Mouse (Mus musculus) stomach, postnatal 0 days (tissue): ENCODE data around the gene Rnf43. TPM values are rescaled to one million over a fixed set of nuclear protein-coding genes. Genes with fewer than 3 reads are reported as not detected.

Source experiments
- ATAC-seq: fragments of 200-750 bp; cut with Nextera tagmentation; 2 replicates; pipeline ENCODE4 v1.8.0; 2017; ENCODE audit not compliant: low FRiP score, low TSS enrichment
- DNase-seq: peaks from one replicate; pipeline ENCODE4 v3.0.0-alpha.2; 2016; ENCODE audit warnings: low spot score
- H3K27ac ChIP-seq: fragments of 300-500 bp; sonication (generic); replicated peaks from 2 replicates; pipeline ENCODE4 v1.5.1; 2014; ENCODE audit warnings: mild to moderate bottlenecking, control low read depth
- H3K27me3 ChIP-seq: fragments of 300-500 bp; sonication (generic); 2 replicates; pipeline ENCODE4 v1.6.1; 2014; ENCODE audit warnings: low read length; ENCODE audit not compliant: control insufficient read depth, insufficient read depth
- H3K36me3 ChIP-seq: fragments of 300-500 bp; sonication (generic); 2 replicates; pipeline ENCODE4 v1.6.1; 2014; ENCODE audit warnings: low read length, mixed read lengths; ENCODE audit not compliant: control insufficient read depth, insufficient read depth
- H3K4me1 ChIP-seq: fragments of 300-500 bp; sonication (generic); replicated peaks from 2 replicates; pipeline ENCODE4 v1.6.1; 2014; ENCODE audit warnings: antibody characterized with exemption; ENCODE audit not compliant: control insufficient read depth, insufficient read depth
- H3K4me2 ChIP-seq: fragments of 300-500 bp; sonication (generic); replicated peaks from 2 replicates; pipeline ENCODE4 v1.6.1; 2014; ENCODE audit warnings: low read depth, mild to moderate bottlenecking, control low read depth, moderate library complexity
- H3K4me3 ChIP-seq: fragments of 300-500 bp; sonication (generic); 2 replicates; pipeline ENCODE4 v1.5.1; 2014; ENCODE audit warnings: low read depth, low read length, control low read depth
- H3K9ac ChIP-seq: fragments of 300-500 bp; sonication (generic); 2 replicates; pipeline ENCODE4 v1.6.1; 2014; ENCODE audit warnings: mild to moderate bottlenecking, low read length, control low read depth, mixed read lengths
- H3K9me3 ChIP-seq: fragments of 300-500 bp; sonication (generic); 2 replicates; pipeline ENCODE4 v1.6.1; 2016; ENCODE audit warnings: low read length; ENCODE audit not compliant: control insufficient read depth
- CTCF ChIP-seq: IDR thresholded peaks from 2 replicates; pipeline ENCODE4 v1.5.1; 2016; ENCODE audit warnings: antibody characterized with exemption, low read depth, mild to moderate bottlenecking, moderate library complexity
- EP300 ChIP-seq: optimal IDR thresholded peaks from 2 replicates; pipeline ENCODE3; 2016; ENCODE audit warnings: antibody characterized with exemption
- WGBS: fragments of 180-500 bp; shearing (Covaris S2); extraction: QIAGEN DNeasy Blood & Tissue Kit; methylation state at CpG from one replicate; pipeline ENCODE4 v1.1.7; 2014; 5-methylcytosine and 5-hydroxymethylcytosine counted together
- polyA plus RNA-seq: library from polyadenylated mRNA; unstranded; fragments of >200 nt; fragmentation: Nextera tagmentation; extraction: Ambion mirVana; gene quantifications from 2 replicates; pipeline ENCODE4 v1.2.1, GENCODE M21; 2015

The Rnf43 gene
- polyA plus RNA-seq, 1 experiment from 2014 or later = 6.6 TPM

GRCm38 (mm10) chr11:87720324-87720723, 57.8 kb downstream of the Rnf43 start:
- 41% methylated on average over 9 of the region's 9 CpGs for WGBS

GRCm38 (mm10) chr11:87720839-87721238, 58.3 kb downstream of the Rnf43 start:
- H3K4me2 ChIP-seq = no peak overlapping the region
- H3K27ac ChIP-seq = peak overlapping the region; percentile 56; the same call in 1 of the 2 replicates

More at GRCm38 (mm10) chr11:87720324-87720723, 57.8 kb downstream of the Rnf43 start:
- Histone ChIP-seq H3K4me1 (no peaks in the 10 kb centered on the region), H3K4me3 (no peak overlapping the region), H3K9ac (no peak overlapping the region), H3K4me2 (no peak overlapping the region), H3K27ac (peak overlapping the region; percentile 56; the same call in 1 of the 2 replicates), H3K27me3 (no peaks in the 10 kb centered on the region), H3K36me3 (no peaks in the 10 kb centered on the region), H3K9me3 (no peaks in the 10 kb centered on the region)
- DNase-seq = no peak
- ATAC-seq = no peak
- TF ChIP-seq EP300 (no peak), CTCF (peak; percentile 59)

GRCm38 (mm10) chr11:87722168-87722567, 59.6 kb downstream of the Rnf43 start:
- 63% methylated on average over 3 of the region's 3 CpGs for WGBS
- Histone ChIP-seq H3K27me3 (no peaks in the 10 kb centered on the region), H3K9me3 (no peaks in the 10 kb centered on the region), H3K9ac (no peak overlapping the region), H3K36me3 (no peaks in the 10 kb centered on the region), H3K4me1 (no peaks in the 10 kb centered on the region), H3K4me3 (no peak overlapping the region), H3K27ac (no peak overlapping the region), H3K4me2 (no peak overlapping the region)
- ATAC-seq (no peak), DNase-seq (no peak)
- TF ChIP-seq EP300 (no peak), CTCF (no peak)

More at GRCm38 (mm10) chr11:87720839-87721238, 58.3 kb downstream of the Rnf43 start:
- Histone ChIP-seq H3K4me1 (no peaks in the 10 kb centered on the region), H3K9ac (no peak overlapping the region), H3K9me3 (no peaks in the 10 kb centered on the region), H3K27me3 (no peaks in the 10 kb centered on the region), H3K36me3 (no peaks in the 10 kb centered on the region), H3K4me3 (no peak overlapping the region)
- DNase-seq (no peak), ATAC-seq (no peak)
- WGBS = 40% methylated on average over 9 of the region's 9 CpGs
- TF ChIP-seq EP300 (no peak), CTCF (no peak)

GRCm38 (mm10) chr11:87722891-87723290, 60.4 kb downstream of the Rnf43 start:
- H3K9me3 ChIP-seq = no peaks in the 10 kb centered on the region
- no peak overlapping the region for H3K4me2 ChIP-seq
- TF ChIP-seq CTCF = peak; percentile 37
- no peak for TF ChIP-seq EP300
- H3K9ac ChIP-seq = no peak overlapping the region
- WGBS = 78% methylated on average over 4 of the region's 4 CpGs
- H3K27ac ChIP-seq = no peak overlapping the region
- no peak for ATAC-seq
- H3K4me3 ChIP-seq = no peak overlapping the region
- H3K4me1 ChIP-seq = no peaks in the 10 kb centered on the region
- H3K27me3 ChIP-seq = no peaks in the 10 kb centered on the region
- DNase-seq = no peak
- H3K36me3 ChIP-seq = no peaks in the 10 kb centered on the region

- no peak for ATAC-seq
- Histone ChIP-seq H3K4me1 (no peaks in the 10 kb centered on the region), H3K9me3 (no peaks in the 10 kb centered on the region), H3K4me2 (peak overlapping the region; percentile 11; the same call in 1 of the 2 replicates), H3K4me3 (no peak overlapping the region), H3K27ac (peak overlapping the region; percentile 80), H3K27me3 (no peaks in the 10 kb centered on the region), H3K9ac (no peak overlapping the region), H3K36me3 (no peaks in the 10 kb centered on the region)
- DNase-seq = no peak
- TF ChIP-seq EP300 = no peak
- TF ChIP-seq CTCF = no peak
Measured at GRCm38 (mm10) chr11:87725515-87725914, 63.0 kb downstream of the Rnf43 start.

GRCm38 (mm10) chr11:87725964-87726562, 63.5 kb downstream of the Rnf43 start:
- Histone ChIP-seq H3K4me1 (no peaks in the 10 kb centered on the region), H3K27me3 (no peaks in the 10 kb centered on the region), H3K27ac (peak overlapping the region; percentile 80), H3K4me2 (peak overlapping the region; percentile 25), H3K9ac (no peak overlapping the region), H3K9me3 (no peaks in the 10 kb centered on the region), H3K4me3 (no peak overlapping the region), H3K36me3 (no peaks in the 10 kb centered on the region)
- TF ChIP-seq EP300 = no peak
- no peak for TF ChIP-seq CTCF
- DNase-seq = no peak
- peak; percentile 70 for ATAC-seq
- 18% methylated on average over 6 of the region's 6 CpGs for WGBS
